Mouse (Mus musculus): ENCODE data around the gene Ndufc1. TPM values are rescaled to one million over a fixed set of nuclear protein-coding genes. Genes with fewer than 3 reads are reported as not detected.
"Not testable (repeated sequence)": the region's sequence is repeated elsewhere in the genome, so short reads cannot be mapped to it uniquely, and the experiment has no call there.

Ndufc1 gene
- polyA plus RNA-seq, 1 experiment = 208 TPM

DNA sequence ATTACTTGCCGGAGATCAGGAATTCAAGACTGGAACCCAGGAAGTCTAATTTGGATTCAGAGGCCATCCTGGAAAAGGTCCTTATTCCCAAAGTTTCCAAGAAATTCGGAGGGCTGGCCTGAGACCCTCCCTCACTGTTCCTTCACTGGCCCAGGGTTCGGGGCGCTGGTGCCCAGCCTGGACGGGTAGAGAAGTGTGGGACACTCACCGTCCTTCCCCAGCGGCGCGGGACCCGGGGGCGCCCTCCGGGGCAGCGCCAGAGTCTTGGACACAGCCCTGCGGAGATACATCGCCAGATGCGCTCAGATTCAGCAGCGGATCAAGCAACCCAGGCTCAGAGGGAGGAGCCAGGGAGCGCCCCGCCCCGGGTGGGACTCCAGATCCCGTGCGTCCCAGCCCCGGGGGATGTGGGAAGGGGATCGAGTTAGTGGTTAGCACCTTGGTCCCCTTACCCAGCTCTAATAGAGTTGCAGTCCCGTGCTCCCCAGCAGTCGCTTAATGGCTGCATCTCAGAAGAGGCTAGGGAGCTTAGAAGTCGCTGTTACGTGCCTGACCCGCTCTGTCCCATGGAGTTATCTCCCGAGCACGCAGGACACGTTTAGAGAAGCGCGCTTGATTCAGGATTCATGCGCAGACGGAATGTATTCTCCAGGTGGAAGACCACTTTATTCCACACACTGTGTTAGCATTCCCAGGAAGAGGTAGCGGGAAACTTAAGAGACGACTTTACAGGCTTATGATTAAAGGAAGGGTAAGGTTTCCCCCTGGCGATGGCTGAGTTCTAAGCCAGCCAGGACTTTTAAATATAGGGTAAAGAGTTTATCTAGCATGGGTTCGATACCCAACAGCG lies 12.3 kb downstream of the Ndufc1 start, which contains the start of gene Mgarp:
Mgarp (minus strand) TSS at position 520 of the 850 bp plus-strand sequence.
- H3K36me3 ChIP-seq (ENCODE audit: control insufficient read depth, insufficient read depth, low read length) = no peaks in the 10 kb centered on the region
- no peak within 1 kb of the TSS for H3K27ac ChIP-seq (ENCODE audit: insufficient read depth, low read depth, low read length)
- 0 out of 2 replicates have a peak, but pooled peaks cover 7% of the 10 kb centered on the region for H3K27me3 ChIP-seq (ENCODE audit: control insufficient read depth, insufficient read depth, low read length)
- no peak for TF ChIP-seq POLR2A (IDR thresholded peaks at IDR 0.05; ENCODE audit: low read depth, low read length)
- TF ChIP-seq CTCF (IDR thresholded peaks at IDR 0.05; ENCODE audit: extremely low read depth, insufficient read length, insufficient replicate concordance, low read depth, low read length) = no peak; the same call in 1 of the 2 replicates
- peaks cover 2% of the 10 kb centered on the region; the same call in 1 of the 2 replicates for H3K4me1 ChIP-seq (ENCODE audit: control insufficient read depth, insufficient read depth, insufficient read length, low read length)
- peak within 1 kb of the TSS; percentile 69 for H3K4me3 ChIP-seq (ENCODE audit: low read depth, low read length)
- 4% methylated on average over 41 of the region's 41 CpGs for WGBS

DNA sequence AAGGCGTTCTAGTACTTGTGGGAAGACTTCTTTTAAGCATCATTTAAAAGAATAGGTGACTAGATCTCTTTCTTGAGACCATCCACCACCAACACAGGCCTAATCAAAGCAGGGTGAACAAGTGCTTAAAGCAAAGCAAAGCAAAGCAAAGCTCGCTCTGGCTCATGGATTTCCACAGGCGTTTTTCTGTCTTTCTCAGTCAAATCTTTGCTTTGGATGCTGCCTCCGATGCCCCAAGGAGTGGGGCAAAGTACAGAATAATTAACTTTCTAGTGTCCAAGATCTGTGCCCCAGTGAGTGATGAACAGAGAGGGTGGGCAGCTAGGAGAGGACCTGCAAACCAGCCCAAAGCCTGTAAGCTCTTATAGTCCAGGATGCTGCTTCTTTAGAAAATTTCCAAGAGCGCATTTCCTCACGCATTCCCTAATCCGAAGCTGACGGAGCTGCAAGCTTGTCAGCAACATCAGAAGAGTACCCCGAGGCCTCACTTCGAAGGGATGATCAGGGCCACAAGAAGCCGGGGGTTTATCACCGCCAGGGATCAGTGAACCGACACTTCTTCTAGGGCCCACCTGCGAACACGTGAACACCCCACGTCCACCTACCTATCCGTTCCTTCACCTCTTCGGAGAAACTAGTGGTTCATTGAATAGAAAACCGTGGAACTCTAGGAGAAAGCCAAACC lies 13.2 kb downstream of the Ndufc1 start:
- Histone ChIP-seq H3K4me3 (ENCODE audit: low read depth, low read length) (no peak overlapping the region), H3K36me3 (ENCODE audit: control insufficient read depth, insufficient read depth, low read length) (no peaks in the 10 kb centered on the region), H3K27ac (ENCODE audit: insufficient read depth, low read depth, low read length) (no peak overlapping the region), H3K4me1 (ENCODE audit: control insufficient read depth, insufficient read depth, insufficient read length, low read length) (peaks cover 2% of the 10 kb centered on the region; the same call in 1 of the 2 replicates), H3K27me3 (ENCODE audit: control insufficient read depth, insufficient read depth, low read length) (0 out of 2 replicates have a peak, but pooled peaks cover 7% of the 10 kb centered on the region)
- TF ChIP-seq POLR2A (IDR thresholded peaks at IDR 0.05; ENCODE audit: low read depth, low read length) (no peak), CTCF (IDR thresholded peaks at IDR 0.05; ENCODE audit: extremely low read depth, insufficient read length, insufficient replicate concordance, low read depth, low read length) (no peak)
- WGBS = 65% methylated on average over 19 of the region's 19 CpGs

DNA sequence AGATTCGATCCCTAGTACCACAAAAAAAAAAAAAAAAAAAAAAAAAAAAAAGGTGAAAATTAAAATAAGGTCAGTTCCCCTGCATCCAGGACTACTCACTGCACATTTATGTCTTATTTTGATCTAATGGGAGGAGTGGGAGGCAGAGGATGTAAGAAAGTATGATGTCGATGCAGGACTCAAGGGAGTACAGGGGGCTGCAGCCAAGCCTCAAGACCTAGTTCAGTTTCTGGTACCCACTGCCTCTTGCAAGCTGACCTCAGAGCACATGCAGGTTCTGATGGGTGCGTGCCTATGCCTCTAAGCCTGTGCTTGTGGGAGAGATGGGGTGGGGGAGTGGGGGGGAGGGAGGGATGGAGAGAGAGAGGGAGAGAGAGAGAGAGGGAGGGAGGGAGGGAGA lies 13.9 kb downstream of the Ndufc1 start:
- H3K4me3 ChIP-seq (ENCODE audit: low read depth, low read length) = no peak overlapping the region
- H3K36me3 ChIP-seq (ENCODE audit: control insufficient read depth, insufficient read depth, low read length) = no peaks in the 10 kb centered on the region
- 0 out of 2 replicates have a peak, but pooled peaks cover 7% of the 10 kb centered on the region for H3K27me3 ChIP-seq (ENCODE audit: control insufficient read depth, insufficient read depth, low read length)
- peaks cover 2% of the 10 kb centered on the region; the same call in 1 of the 2 replicates for H3K4me1 ChIP-seq (ENCODE audit: control insufficient read depth, insufficient read depth, insufficient read length, low read length)
- H3K27ac ChIP-seq (ENCODE audit: insufficient read depth, low read depth, low read length) = no peak overlapping the region
- 87% methylated on average over 3 of the region's 3 CpGs for WGBS
- TF ChIP-seq POLR2A (IDR thresholded peaks at IDR 0.05; ENCODE audit: low read depth, low read length) (no peak), CTCF (IDR thresholded peaks at IDR 0.05; ENCODE audit: extremely low read depth, insufficient read length, insufficient replicate concordance, low read depth, low read length) (no peak)

DNA sequence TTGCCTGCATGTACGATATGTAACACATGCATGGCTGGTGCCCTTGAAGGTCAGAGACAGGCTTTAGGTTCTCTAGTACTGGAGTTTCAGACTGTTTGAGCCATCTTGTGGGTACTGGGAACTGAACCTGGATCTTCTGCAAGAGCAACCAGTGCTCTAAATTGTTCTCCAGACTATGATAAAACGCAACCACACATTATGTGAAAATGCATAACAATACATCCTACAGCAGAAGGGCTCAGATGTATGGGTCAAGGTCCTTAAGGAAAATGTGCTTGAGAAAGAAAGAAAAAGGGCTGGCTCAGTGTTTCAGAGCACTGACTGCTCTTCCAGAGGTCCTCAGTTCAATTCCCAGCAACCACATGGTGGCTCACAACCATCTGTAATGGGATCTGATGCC lies 15.1 kb downstream of the Ndufc1 start:
- 95% methylated on average over 2 of the region's 2 CpGs for WGBS
- peaks cover 2% of the 10 kb centered on the region; the same call in 1 of the 2 replicates for H3K4me1 ChIP-seq (ENCODE audit: control insufficient read depth, insufficient read depth, insufficient read length, low read length)
- no peak overlapping the region for H3K4me3 ChIP-seq (ENCODE audit: low read depth, low read length)
- no peaks in the 10 kb centered on the region for H3K36me3 ChIP-seq (ENCODE audit: control insufficient read depth, insufficient read depth, low read length)
- no peak overlapping the region for H3K27ac ChIP-seq (ENCODE audit: insufficient read depth, low read depth, low read length)
- no peak for TF ChIP-seq POLR2A (IDR thresholded peaks at IDR 0.05; ENCODE audit: low read depth, low read length)
- no peak for TF ChIP-seq CTCF (IDR thresholded peaks at IDR 0.05; ENCODE audit: extremely low read depth, insufficient read length, insufficient replicate concordance, low read depth, low read length)
- peaks cover 12% of the 10 kb centered on the region for H3K27me3 ChIP-seq (ENCODE audit: control insufficient read depth, insufficient read depth, low read length)

DNA sequence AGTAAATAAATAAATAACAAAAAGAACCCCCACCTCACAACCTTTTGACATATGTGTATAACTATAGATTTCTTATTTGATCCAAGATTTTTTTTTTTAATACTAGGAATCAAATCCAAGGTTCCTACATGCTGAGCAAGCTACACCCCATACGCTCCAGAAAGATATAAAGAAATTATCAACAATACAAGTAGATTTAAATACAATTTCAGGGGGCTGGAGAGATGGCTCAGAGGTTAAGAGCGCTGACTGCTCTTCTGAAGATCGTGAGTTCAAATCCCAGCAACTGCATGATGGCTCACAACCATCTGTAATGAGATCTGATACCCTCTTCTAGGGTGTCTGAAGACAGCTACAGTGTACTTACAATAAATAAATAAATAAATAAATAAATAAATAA lies 15.8 kb downstream of the Ndufc1 start:
- not testable (repeated sequence) for H3K4me3 ChIP-seq (ENCODE audit: low read depth, low read length); H3K4me1 ChIP-seq (ENCODE audit: control insufficient read depth, insufficient read depth, insufficient read length, low read length); H3K36me3 ChIP-seq (ENCODE audit: control insufficient read depth, insufficient read depth, low read length); H3K27ac ChIP-seq (ENCODE audit: insufficient read depth, low read depth, low read length)
- H3K27me3 ChIP-seq (ENCODE audit: control insufficient read depth, insufficient read depth, low read length) = peaks cover 12% of the 10 kb centered on the region
- WGBS = 98% methylated on average over 3 of the region's 3 CpGs

DNA sequence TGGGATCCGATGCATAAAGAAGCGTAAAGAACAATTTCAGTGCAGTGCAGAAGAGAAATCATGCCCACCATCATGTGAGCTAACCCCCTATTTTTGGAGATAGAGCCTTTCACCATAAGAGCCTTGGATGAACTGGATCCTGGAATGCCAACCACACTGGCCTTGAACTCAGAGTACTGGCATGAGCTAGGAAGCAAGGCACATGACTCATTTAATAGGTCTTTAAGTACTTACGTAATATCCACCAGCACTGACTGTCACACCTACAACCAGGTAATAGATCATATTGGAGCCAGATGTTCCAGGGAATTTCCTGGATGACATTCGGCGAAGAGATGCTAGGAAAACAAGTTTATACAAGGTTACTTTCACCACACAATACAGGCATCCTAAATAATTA lies 17.2 kb downstream of the Ndufc1 start:
- WGBS = 85% methylated on average over 5 of the region's 5 CpGs
- TF ChIP-seq CTCF (IDR thresholded peaks at IDR 0.05; ENCODE audit: extremely low read depth, insufficient read length, insufficient replicate concordance, low read depth, low read length) (no peak), POLR2A (IDR thresholded peaks at IDR 0.05; ENCODE audit: low read depth, low read length) (no peak)
- H3K4me3 ChIP-seq (ENCODE audit: low read depth, low read length) = no peak overlapping the region

DNA sequence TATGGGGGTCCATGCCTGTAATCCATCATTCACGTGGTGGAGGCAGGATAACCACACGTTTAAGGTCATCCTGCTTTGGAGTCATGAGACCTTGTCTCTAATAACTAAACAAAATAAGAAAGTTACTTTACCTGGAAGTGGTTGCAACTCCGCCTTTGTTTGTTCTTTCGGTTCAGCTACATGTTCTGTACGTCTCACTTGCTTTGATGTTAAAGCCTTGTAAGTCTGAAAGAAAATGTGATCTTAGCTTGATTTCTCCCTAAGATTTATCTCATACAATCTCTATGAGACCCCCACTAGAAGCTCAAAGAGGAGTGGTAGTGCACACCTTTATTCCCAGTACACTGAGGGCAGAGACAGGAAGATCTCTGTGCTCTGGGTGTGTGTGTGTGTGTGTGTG lies 17.7 kb downstream of the Ndufc1 start:
- H3K4me3 ChIP-seq (ENCODE audit: low read depth, low read length) = no peak overlapping the region
- no peak for TF ChIP-seq POLR2A (IDR thresholded peaks at IDR 0.05; ENCODE audit: low read depth, low read length)
- no peak for TF ChIP-seq CTCF (IDR thresholded peaks at IDR 0.05; ENCODE audit: extremely low read depth, insufficient read length, insufficient replicate concordance, low read depth, low read length)
- H3K4me1 ChIP-seq (ENCODE audit: control insufficient read depth, insufficient read depth, insufficient read length, low read length) = no peaks in the 10 kb centered on the region
- H3K36me3 ChIP-seq (ENCODE audit: control insufficient read depth, insufficient read depth, low read length) = no peaks in the 10 kb centered on the region
- 49% methylated on average over 5 of the region's 5 CpGs for WGBS
- H3K27me3 ChIP-seq (ENCODE audit: control insufficient read depth, insufficient read depth, low read length) = peaks cover 7% of the 10 kb centered on the region
- H3K27ac ChIP-seq (ENCODE audit: insufficient read depth, low read depth, low read length) = no peak overlapping the region

More for the DNA sequence above, 17.2 kb downstream of the Ndufc1 start:
- Histone ChIP-seq H3K27ac (ENCODE audit: insufficient read depth, low read depth, low read length) (no peak overlapping the region), H3K36me3 (ENCODE audit: control insufficient read depth, insufficient read depth, low read length) (no peaks in the 10 kb centered on the region), H3K4me1 (ENCODE audit: control insufficient read depth, insufficient read depth, insufficient read length, low read length) (peaks cover 2% of the 10 kb centered on the region; the same call in 1 of the 2 replicates), H3K27me3 (ENCODE audit: control insufficient read depth, insufficient read depth, low read length) (peaks cover 7% of the 10 kb centered on the region)

All from small intestine, adult 2 months (tissue).